Mouse (Mus musculus) bone marrow, adult 2 months (tissue): ENCODE results near the gene Iqcn.

Source experiments
- CTCF ChIP-seq: fragments of 200-500 bp; IDR thresholded peaks from 2 replicates; pipeline ENCODE4 v1.5.1; 2011; ENCODE audit warnings: low read length, control low read depth; ENCODE audit not compliant: control insufficient read depth, insufficient read depth
- POLR2A ChIP-seq: fragments of 200-500 bp; IDR thresholded peaks from 2 replicates; pipeline ENCODE4 v1.6.1; 2011; ENCODE audit warnings: low read depth, mild to moderate bottlenecking, control low read depth, low read length, borderline replicate concordance; ENCODE audit not compliant: control insufficient read depth

GRCm38 (mm10) chr8:70674109-70674508, 29.1 kb upstream of the Iqcn start:
- TF ChIP-seq CTCF, result no peak
- no peak for TF ChIP-seq POLR2A
